ENCODE assay signal across 8 mouse cellular contexts in genomic region chr2:119250826-119251478, GRCm38 (mm10). TPM values are rescaled to one million over a fixed set of nuclear protein-coding genes. Genes with fewer than 3 reads are reported as not detected.
A peak's percentile ranks its signal among the peaks of the same experiment; 100 is the strongest.
DNase-seq lines count a peak whose midpoint lies in the region; ATAC-seq and TF ChIP-seq lines count a peak whose summit lies in the region.

No protein-coding gene starts in this region.

- peak; percentile 37; the same call in 1 of the 2 replicates for ATAC-seq in hindbrain, embryonic 16.5 days
- peak; percentile 98 for ATAC-seq in megakaryocyte, adult 5-6 weeks (ENCODE audit: poor library complexity, severe bottlenecking)

- peak; percentile 94 for DNase-seq in ZHBTc4 (ENCODE audit: low read depth, low spot score)
- peak; percentile 90 to 91 for DNase-seq in cerebellum, postnatal 36 days
- DNase-seq in gastrocnemius, adult 2 months = peak; percentile 89
- DNase-seq in left cerebral cortex, adult 2 months (ENCODE audit: extremely low spot score in 1 of 2, low spot score in 2 of 2) = peak; percentile 77 to 80
- DNase-seq in right cerebral cortex, adult 2 months (ENCODE audit: low spot score in 2 of 2) = peak; percentile 72 to 83
- DNase-seq in urinary bladder, postnatal 10 days (ENCODE audit: low spot score) = peak; percentile 75

- no peaks in the 10 kb centered on the region for H3K9me3 ChIP-seq in hindbrain, embryonic 16.5 days (ENCODE audit: control insufficient read depth, low read length)

- peak overlapping the region; percentile 25; the same call in 1 of the 2 replicates for H3K27ac ChIP-seq in gastrocnemius, adult 2 months
- H3K27ac ChIP-seq in hindbrain, embryonic 16.5 days (ENCODE audit: low read depth, low read length) = no peak overlapping the region
- no peak overlapping the region for H3K27ac ChIP-seq in left cerebral cortex, adult 2 months

- H3K27me3 ChIP-seq in hindbrain, embryonic 16.5 days (replicated peaks; ENCODE audit: control insufficient read depth, insufficient read depth, low read length) = peaks cover 4% of the 10 kb centered on the region

- peak; percentile 94 for TF ChIP-seq CTCF in gastrocnemius, adult 2 months (IDR thresholded peaks at IDR 0.05)
- TF ChIP-seq CTCF in left cerebral cortex, adult 2 months (IDR thresholded peaks at IDR 0.05) = peak; percentile 95

- 14% methylated on average over 11 of the region's 11 CpGs for WGBS in hindbrain, embryonic 16.5 days

- peak overlapping the region; percentile 53 for H3K4me3 ChIP-seq in gastrocnemius, adult 2 months
- no peak overlapping the region for H3K4me3 ChIP-seq in hindbrain, embryonic 16.5 days (ENCODE audit: low read length)
- no peak overlapping the region for H3K4me3 ChIP-seq in left cerebral cortex, adult 2 months

- no peak overlapping the region for H3K9ac ChIP-seq in hindbrain, embryonic 16.5 days (ENCODE audit: low read depth, low read length)

- intact Hi-C loops in gastrocnemius, adult 2 months (cut with DNase I) = loop anchor here (1.0 to 5.0 kb wide), 2 partner anchors 37 to 181 kb away; partner anchors contain the start of gene Vps18
- intact Hi-C loops in left cerebral cortex, adult 2 months (cut with DNase I) = loop anchor here (1.0 to 5.0 kb wide), 2 partner anchors 37 to 186 kb away; partner anchors contain the start of gene Vps18

- no peaks in the 10 kb centered on the region for H3K36me3 ChIP-seq in hindbrain, embryonic 16.5 days (ENCODE audit: control insufficient read depth, insufficient read depth, low read length)

- no peak overlapping the region for H3K4me2 ChIP-seq in hindbrain, embryonic 16.5 days (ENCODE audit: low read length)

- no peaks in the 10 kb centered on the region for H3K4me1 ChIP-seq in hindbrain, embryonic 16.5 days (ENCODE audit: control insufficient read depth, insufficient read depth, low read depth, low read length)

RNA-seq across cellular contexts. Expression of gene Spint1, which starts 13.8 kb away (rescaled TPM):
- total RNA-seq in gastrocnemius, adult 2 months (2021) = not detected
- polyA plus RNA-seq in hindbrain, embryonic 16.5 days (2015; fragmentation: Nextera tagmentation; extraction: Ambion mirVana) = 0.71 and 0.79 TPM in 2 replicates
- 1 to 10 TPM in 1 of 2 experiments, under 1 TPM in 1; 0.96 to 1.2 TPM for total RNA-seq in left cerebral cortex, adult 2 months (2021)
- total RNA-seq in megakaryocyte, adult 5-6 weeks (2015) = not detected in 2 replicates
- not detected in 2 replicates for total RNA-seq in megakaryocyte, adult 5-6 weeks (2017)

RNA-seq across cellular contexts. Expression of gene Rhov, which starts 20.1 kb away (rescaled TPM):
- total RNA-seq in gastrocnemius, adult 2 months (2021) = not detected
- 48.2 and 56.9 TPM in 2 replicates for polyA plus RNA-seq in hindbrain, embryonic 16.5 days (2015; fragmentation: Nextera tagmentation; extraction: Ambion mirVana)
- 10 to 100 TPM in 1 of 2 experiments, 1 to 10 TPM in 1; 9.8 to 11.1 TPM for total RNA-seq in left cerebral cortex, adult 2 months (2021)
- total RNA-seq in megakaryocyte, adult 5-6 weeks (2015) = 0.16 and 0.59 TPM in 2 replicates
- total RNA-seq in megakaryocyte, adult 5-6 weeks (2017) = 0.28 and 0.81 TPM in 2 replicates

RNA-seq across cellular contexts. Expression of gene Ppp1r14d, which starts 21.2 kb away (rescaled TPM):
- total RNA-seq in gastrocnemius, adult 2 months (2021) = not detected
- polyA plus RNA-seq in hindbrain, embryonic 16.5 days (2015; fragmentation: Nextera tagmentation; extraction: Ambion mirVana) = not detected in 2 replicates
- not detected for total RNA-seq in left cerebral cortex, adult 2 months (2021)
- total RNA-seq in megakaryocyte, adult 5-6 weeks (2015) = not detected in 2 replicates
- not detected in 2 replicates for total RNA-seq in megakaryocyte, adult 5-6 weeks (2017)

RNA-seq across cellular contexts. Expression of gene Vps18, which starts 37.6 kb away (rescaled TPM):
- total RNA-seq in gastrocnemius, adult 2 months (2021) = 10 to 100 TPM; 10.9 to 11.7 TPM
- 28.2 and 30.4 TPM in 2 replicates for polyA plus RNA-seq in hindbrain, embryonic 16.5 days (2015; fragmentation: Nextera tagmentation; extraction: Ambion mirVana)
- 10 to 100 TPM; 47.2 to 50.8 TPM for total RNA-seq in left cerebral cortex, adult 2 months (2021)
- total RNA-seq in megakaryocyte, adult 5-6 weeks (2015) = 8.9 and 9.0 TPM in 2 replicates
- total RNA-seq in megakaryocyte, adult 5-6 weeks (2017) = 19.6 and 21.2 TPM in 2 replicates

RNA-seq across cellular contexts. Expression of gene Dnajc17, which starts 42.4 kb away (rescaled TPM):
- total RNA-seq in gastrocnemius, adult 2 months (2021) = 1 to 10 TPM; 6.6 to 8.6 TPM
- polyA plus RNA-seq in hindbrain, embryonic 16.5 days (2015; fragmentation: Nextera tagmentation; extraction: Ambion mirVana) = 23.3 and 23.6 TPM in 2 replicates
- 10 to 100 TPM; 15.5 to 19.3 TPM for total RNA-seq in left cerebral cortex, adult 2 months (2021)
- 22.8 and 24.1 TPM in 2 replicates for total RNA-seq in megakaryocyte, adult 5-6 weeks (2015)
- total RNA-seq in megakaryocyte, adult 5-6 weeks (2017) = 46.7 and 50.7 TPM in 2 replicates

Comparison
In these comparisons a context has a peak if more than half of its experiments do, and no peak if none do; other contexts are left out.
1. RNA of gene Rhov, which starts 20.1 kb away (total RNA-seq): 9.8 to 11.1 TPM in left cerebral cortex, adult 2 months; 0.16 to 0.81 TPM in megakaryocyte, adult 5-6 weeks and not detected in gastrocnemius, adult 2 months; every median in the first group is over 4 times any median in the second.
2. Peak in every context shown above with its lines, with median percentiles within 50 percentile points of each other: DNase-seq.